Mouse (Mus musculus) ES-E14 (cell line): ENCODE data around the gene Tmprss12. TPM values are rescaled to one million over a fixed set of nuclear protein-coding genes. Genes with fewer than 3 reads are reported as not detected.

Source experiments
- DNase-seq: peaks from one replicate; pipeline ENCODE4 v3.0.0-alpha.2; 2013; ENCODE audit warnings: low read depth, low spot score
- H3K27ac ChIP-seq: 2 replicates; pipeline ENCODE4 v1.5.1; 2012; ENCODE audit warnings: low read depth, mild to moderate bottlenecking, low read length, moderate library complexity, mixed read lengths; ENCODE audit not compliant: poor library complexity, insufficient read depth, severe bottlenecking
- H3K36me3 ChIP-seq: 2 replicates; pipeline ENCODE4 v1.6.1; 2012; ENCODE audit warnings: mild to moderate bottlenecking, low read length, moderate library complexity, mixed read lengths; ENCODE audit not compliant: control insufficient read depth, poor library complexity, insufficient read depth, severe bottlenecking
- H3K4me1 ChIP-seq, 2 experiments: fragments of 150-350 bp in 1 of 2; sonication (generic) in 1 of 2; 2 replicates each; pipeline ENCODE4 v1.6.1; 2012; ENCODE audit warnings: low read length in 2 of 2, mild to moderate bottlenecking in 1 of 2, mixed read lengths in 1 of 2; ENCODE audit not compliant: control insufficient read depth in 2 of 2, insufficient read depth in 2 of 2, poor library complexity in 1 of 2
- H3K4me3 ChIP-seq, 2 experiments: fragments of 150-350 bp in 1 of 2; sonication (generic) in 1 of 2; 2 replicates each; pipeline ENCODE4 v1.5.1; 2012; ENCODE audit warnings: low read length in 2 of 2, low read depth in 1 of 2, mild to moderate bottlenecking in 1 of 2, mixed read lengths in 1 of 2; ENCODE audit not compliant: insufficient read depth in 1 of 2, poor library complexity in 1 of 2, severe bottlenecking in 1 of 2
- H3K9ac ChIP-seq: 2 replicates; pipeline ENCODE4 v1.6.1; 2012; ENCODE audit warnings: low read depth, mild to moderate bottlenecking, low read length, mixed read lengths; ENCODE audit not compliant: poor library complexity, insufficient read depth, severe bottlenecking
- H3K9me3 ChIP-seq: fragments of 150-350 bp; sonication (generic); 2 replicates; pipeline ENCODE4 v1.6.1; 2012; ENCODE audit warnings: low read depth, mild to moderate bottlenecking, low read length; ENCODE audit not compliant: control insufficient read depth, insufficient read depth
- CHD2 ChIP-seq: IDR thresholded peaks from 2 replicates; pipeline ENCODE4 v1.6.1; 2014; ENCODE audit warnings: mild to moderate bottlenecking, low read depth, low read length, inconsistent platforms
- HCFC1 ChIP-seq: IDR thresholded peaks from 2 replicates; pipeline ENCODE4 v1.6.1; 2012; ENCODE audit warnings: low read length, inconsistent platforms, borderline replicate concordance; ENCODE audit not compliant: insufficient read depth
- MAFK ChIP-seq: IDR thresholded peaks from 2 replicates; pipeline ENCODE4 v1.6.1; 2014; ENCODE audit warnings: mild to moderate bottlenecking, low read depth, low read length, inconsistent platforms; ENCODE audit not compliant: insufficient read depth
- ZC3H11A ChIP-seq: IDR thresholded peaks from 2 replicates; pipeline ENCODE4 v1.6.1; 2012; ENCODE audit warnings: low read depth, mild to moderate bottlenecking, inconsistent platforms, low read length, borderline replicate concordance
- ZNF384 ChIP-seq: IDR thresholded peaks from 2 replicates; pipeline ENCODE4 v1.6.1; 2012; ENCODE audit warnings: low read depth, low read length, inconsistent platforms
- in situ Hi-C, 2 experiments: fragments of 600-800 bp; cut with MboI; formaldehyde crosslinking; loops; one replicate each; pipeline ENCODE4 v1.15.1; 2025; ENCODE audit warnings: low sequenced_read_pairs in 2 of 2, inconsistent platforms in 1 of 2; ENCODE audit not compliant: unreplicated experiment in 2 of 2
- total RNA-seq: library from RNA; depleted of rRNA; stranded (reverse); fragments of 300-350 nt; gene quantifications from 2 replicates; pipeline ENCODE4 v1.2.3, GENCODE M21; 2012; rRNA removed

The Tmprss12 gene
- total RNA-seq, result 1.5 and 1.6 TPM in 2 replicates

GRCm38 (mm10) chr15:100280626-100281025, at the start of gene Tmprss12:
Tmprss12 (plus strand) TSS chr15:100280837.
- Histone ChIP-seq H3K9me3 (no peaks in the 10 kb centered on the region), H3K9ac (peak within 1 kb of the TSS; percentile 84), H3K36me3 (peaks cover 4% of the 10 kb centered on the region; the same call in 1 of the 2 replicates), H3K27ac (peak within 1 kb of the TSS; percentile 86), H3K4me1 (peaks cover 9 to 11% of the 10 kb centered on the region in 2 experiments), H3K4me3 (peak within 1 kb of the TSS; percentile 28 to 58; a peak in 3 of 4 replicates)
- TF ChIP-seq ZNF384, result no peak
- no peak; the same call in 1 of the 2 replicates for TF ChIP-seq HCFC1
- TF ChIP-seq MAFK, result no peak
- no peak for TF ChIP-seq ZC3H11A
- TF ChIP-seq CHD2, result no peak
- DNase-seq, result no peak
- in situ Hi-C loops, result no loop called here

GRCm38 (mm10) chr15:100231616-100232525, 48.8 kb upstream of the Tmprss12 start:
- Histone ChIP-seq H3K27ac (no peak overlapping the region), H3K4me1 (peaks cover 2 to 7% of the 10 kb centered on the region in 2 experiments; a peak in 3 of 4 replicates), H3K4me3 (no peak overlapping the region), H3K36me3 (peaks cover 18% of the 10 kb centered on the region), H3K9me3 (no peaks in the 10 kb centered on the region), H3K9ac (peak overlapping the region; percentile 1; the same call in 1 of the 2 replicates)
- in situ Hi-C loops, result no loop called here
- TF ChIP-seq HCFC1 (no peak), ZNF384 (0 out of 2 replicates have a peak, but pooled peaks have one; percentile 14)
- DNase-seq, result no peak

- peaks cover 2 to 10% of the 10 kb centered on the region in 2 experiments; a peak in 3 of 4 replicates for H3K4me1 ChIP-seq
- in situ Hi-C loops, result no loop called here
- peaks cover 26% of the 10 kb centered on the region for H3K36me3 ChIP-seq
- no peak overlapping the region for H3K4me3 ChIP-seq
- H3K27ac ChIP-seq, result no peak overlapping the region
- TF ChIP-seq CHD2 (no peak), HCFC1 (no peak), MAFK (no peak), ZC3H11A (no peak), ZNF384 (no peak)
- H3K9me3 ChIP-seq, result no peaks in the 10 kb centered on the region
- DNase-seq, result no peak
- H3K9ac ChIP-seq, result no peak overlapping the region
Measured at GRCm38 (mm10) chr15:100235208-100235965, 45.2 kb upstream of the Tmprss12 start.

- Histone ChIP-seq H3K36me3 (peaks cover 31% of the 10 kb centered on the region), H3K4me1 (peaks cover 2 to 15% of the 10 kb centered on the region in 2 experiments; a peak in 3 of 4 replicates), H3K9ac (no peak overlapping the region), H3K9me3 (no peaks in the 10 kb centered on the region), H3K27ac (no peak overlapping the region), H3K4me3 (no peak overlapping the region)
- in situ Hi-C loops, result no loop called here
- no peak for TF ChIP-seq HCFC1
- no peak for TF ChIP-seq ZC3H11A
- no peak for TF ChIP-seq ZNF384
- no peak for TF ChIP-seq CHD2
- no peak for TF ChIP-seq MAFK
- no peak for DNase-seq
Measured at GRCm38 (mm10) chr15:100236952-100237351, 43.7 kb upstream of the Tmprss12 start.
